Mouse (Mus musculus): ENCODE measurements at regions not wholly inside any gene's neighbourhood (a gene's known extent, or its start where the extent isn't known, plus 50 kb on each side); places are given as distances from the start of the nearest gene placed in this dataset.

DNA sequence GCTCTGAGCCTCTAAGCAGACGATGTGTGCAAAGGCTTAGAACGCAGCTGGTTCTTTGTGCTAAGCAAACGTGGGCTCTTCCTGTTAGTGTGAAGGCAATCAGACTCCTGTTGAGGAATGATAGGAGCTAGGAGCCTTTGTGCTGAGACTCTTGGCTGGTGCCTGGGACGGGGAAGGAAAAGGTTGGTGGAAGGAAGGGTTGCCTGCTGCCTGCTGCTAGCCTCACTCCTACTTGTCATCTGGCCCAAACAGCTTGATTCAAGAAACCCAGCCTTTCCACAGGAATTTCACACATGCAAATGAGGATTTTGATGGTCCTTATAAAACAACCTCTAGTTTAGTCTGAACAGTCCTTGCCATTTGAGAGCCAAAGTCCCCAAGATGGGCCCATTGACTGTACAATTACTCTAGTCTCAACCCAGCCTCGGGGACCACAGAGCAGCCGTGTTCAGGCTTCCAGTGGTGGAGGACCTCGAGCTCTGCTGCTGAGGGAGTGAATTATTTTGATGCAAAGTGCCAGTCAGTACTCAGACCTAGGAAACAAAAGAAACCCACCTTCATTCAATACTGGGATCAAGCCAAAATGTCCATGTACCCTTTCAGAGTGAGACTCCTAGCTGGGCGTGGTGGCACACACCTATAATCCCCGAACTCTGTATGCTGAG lies 211.5 kb upstream of the Srek1ip1 start:
- dilution Hi-C loops (cut with MboI; ENCODE audit: extremely low pct_ligation_motif_present, extremely low pct_unique_long_range_greater_than_20kb, low sequenced_read_pairs), result no loop called here
- Histone ChIP-seq H3K27ac (ENCODE audit: insufficient read depth, low read depth) (no peak overlapping the region), H3K4me3 (replicated peaks in 1 of 3; ENCODE audit: low read depth in 2 of 3, low read length in 2 of 3, poor library complexity in 1 of 3) (no peak overlapping the region), H3K36me3 (replicated peaks in 1 of 2; ENCODE audit: control insufficient read depth in 1 of 2, insufficient read depth in 1 of 2, low read length in 1 of 2) (no peaks in the 10 kb centered on the region), H3K4me1 (ENCODE audit: control insufficient read depth in 1 of 2, insufficient read depth in 2 of 2) (peaks cover 0 to 12% of the 10 kb centered on the region in 2 experiments; a peak in 2 of 4 replicates), H3K27me3 (replicated peaks) (no peaks in the 10 kb centered on the region), H3K4me2 (ENCODE audit: insufficient read depth, low read depth, poor library complexity, severe bottlenecking) (no peak overlapping the region), H3K9ac (ENCODE audit: insufficient read depth, low read depth) (no peak overlapping the region), H3K9me3 (replicated peaks; ENCODE audit: low read length) (no peaks in the 10 kb centered on the region), H3K79me2 (replicated peaks; ENCODE audit: control insufficient read depth, extremely low read depth, insufficient read depth, poor library complexity, severe bottlenecking) (no peaks in the 10 kb centered on the region)
- TF ChIP-seq BHLHE40 (IDR thresholded peaks at IDR 0.05; ENCODE audit: low read depth, low read length), result no peak
- no peak for TF ChIP-seq SMC3 (IDR thresholded peaks at IDR 0.05; ENCODE audit: low read depth, low read length)
- TF ChIP-seq MYC (IDR thresholded peaks at IDR 0.05; ENCODE audit: low read depth, low read length), result no peak
- no peak for TF ChIP-seq CHD2 (IDR thresholded peaks at IDR 0.05; ENCODE audit: low read length)
- TF ChIP-seq ZMIZ1 (IDR thresholded peaks at IDR 0.05; ENCODE audit: low read depth, low read length), result no peak
- TF ChIP-seq CHD1 (IDR thresholded peaks at IDR 0.05; ENCODE audit: low read depth, low read length), result no peak
- TF ChIP-seq MEF2A (IDR thresholded peaks at IDR 0.05; ENCODE audit: borderline replicate concordance, low read depth, low read length), result no peak
- TF ChIP-seq ZC3H11A (IDR thresholded peaks at IDR 0.05; ENCODE audit: low read depth, low read length), result no peak
- TF ChIP-seq USF1 (IDR thresholded peaks at IDR 0.05; ENCODE audit: low read depth, low read length), result no peak
- TF ChIP-seq MAX (IDR thresholded peaks at IDR 0.05; ENCODE audit: low read length), result no peak
- TF ChIP-seq MAFK (IDR thresholded peaks at IDR 0.05; ENCODE audit: insufficient replicate concordance, low read length), result no peak
- no peak for DNase-seq (ENCODE audit: extremely low read depth)
- in situ Hi-C loops (cut with MboI; ENCODE audit: low pct_ligation_motif_present, low pct_unique_long_range_greater_than_20kb, low sequenced_read_pairs), result no loop called here
